Mouse (Mus musculus): ENCODE measurements around the gene Chd1. TPM values are rescaled to one million over a fixed set of nuclear protein-coding genes. Genes with fewer than 3 reads are reported as not detected.

The Chd1 gene
- total and polyA plus RNA-seq, 3 experiments: 56.9 to 75.6 (median 67.3) TPM

DNA sequence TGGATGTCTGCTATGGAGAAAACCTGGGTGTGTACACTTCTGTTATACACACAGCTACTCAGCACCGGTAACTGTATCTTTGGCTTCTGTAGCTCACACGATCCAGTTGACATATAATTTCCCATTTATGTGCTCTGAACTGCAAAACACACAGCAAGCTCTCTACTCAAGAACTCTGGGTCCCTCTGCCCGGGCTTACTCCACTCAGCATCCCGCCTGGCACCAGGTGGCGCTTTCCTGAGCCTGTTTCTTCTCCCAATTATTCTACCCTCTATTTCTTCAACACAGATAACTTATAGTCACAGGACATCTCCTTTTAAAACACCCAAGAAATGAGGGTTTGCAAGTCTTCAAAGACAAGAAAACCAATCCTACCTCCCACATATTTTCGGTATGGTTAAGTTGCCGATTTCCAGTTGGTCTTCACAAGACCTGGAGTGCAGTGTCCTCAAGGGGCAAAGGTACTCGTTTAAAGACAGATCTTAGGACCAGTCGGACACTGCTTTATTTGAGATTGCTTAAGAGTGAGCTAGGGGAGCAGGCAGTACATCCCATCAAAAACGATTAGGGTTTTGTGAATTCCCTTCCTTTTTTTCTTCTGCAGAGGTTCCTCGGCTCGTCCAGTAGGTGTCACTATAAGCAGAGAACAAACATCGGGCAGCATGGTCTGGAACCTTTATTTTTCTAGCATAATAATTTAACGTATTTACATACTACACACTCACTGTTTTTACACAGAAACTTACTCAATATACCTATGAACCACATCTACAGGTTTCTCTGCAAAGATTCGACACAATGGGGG, 99.4 kb downstream of the Chd1 start:
- ATAC-seq (ENCODE audit: extremely low read depth, insufficient number of reproducible peaks, low FRiP score, poor library complexity, severe bottlenecking): no peak
- H3K4me1 ChIP-seq (ENCODE audit: insufficient read depth, low read depth, low read length): no peaks in the 10 kb centered on the region

GRCm38 (mm10) chr17:15807295-15807984, 102.7 kb downstream of the Chd1 start:
- H3K36me3 ChIP-seq (replicated peaks): no peaks in the 10 kb centered on the region
- no peaks in the 10 kb centered on the region for H3K4me1 ChIP-seq (ENCODE audit: insufficient read depth, low read depth, low read length)
- DNase-seq (ENCODE audit: low spot score): no peak
- no peak for ATAC-seq (ENCODE audit: extremely low read depth, insufficient number of reproducible peaks, low FRiP score, poor library complexity, severe bottlenecking)
- TF ChIP-seq GATA2 (IDR thresholded peaks at IDR 0.05; ENCODE audit: borderline replicate concordance, low read depth, low read length) (no peak), TAL1 (conservative IDR thresholded peaks at IDR 0.05; ENCODE audit: low read depth, low read length) (no peak), GATA1 (IDR thresholded peaks at IDR 0.05; ENCODE audit: borderline replicate concordance, low read length) (no peak), POLR2AphosphoS5 (IDR thresholded peaks at IDR 0.05; ENCODE audit: insufficient replicate concordance, low read depth, low read length) (no peak), CTCF (IDR thresholded peaks at IDR 0.05; ENCODE audit: low read depth, low read length) (no peak)
- no peaks in the 10 kb centered on the region for H3K9me3 ChIP-seq (replicated peaks)
- no peak overlapping the region for H3K4me3 ChIP-seq (ENCODE audit: low read depth, low read length)
- H3K27me3 ChIP-seq (ENCODE audit: insufficient read depth, low read length): peaks cover 15% of the 10 kb centered on the region; the same call in 1 of the 2 replicates

More for the DNA sequence above, 99.4 kb downstream of the Chd1 start:
- no peaks in the 10 kb centered on the region for H3K9me3 ChIP-seq (replicated peaks)
- no peaks in the 10 kb centered on the region for H3K36me3 ChIP-seq (replicated peaks)
- TF ChIP-seq CTCF (IDR thresholded peaks at IDR 0.05; ENCODE audit: low read depth, low read length) (no peak), TAL1 (conservative IDR thresholded peaks at IDR 0.05; ENCODE audit: low read depth, low read length) (no peak), GATA1 (IDR thresholded peaks at IDR 0.05; ENCODE audit: borderline replicate concordance, low read length) (no peak), POLR2AphosphoS5 (IDR thresholded peaks at IDR 0.05; ENCODE audit: insufficient replicate concordance, low read depth, low read length) (no peak), GATA2 (IDR thresholded peaks at IDR 0.05; ENCODE audit: borderline replicate concordance, low read depth, low read length) (no peak)
- peak; percentile 16 for DNase-seq (ENCODE audit: low spot score)
- H3K4me3 ChIP-seq (ENCODE audit: low read depth, low read length): no peak overlapping the region
- H3K27me3 ChIP-seq (ENCODE audit: insufficient read depth, low read length): peaks cover 9% of the 10 kb centered on the region

GRCm38 (mm10) chr17:15808015-15808414, 103.2 kb downstream of the Chd1 start:
- DNase-seq (ENCODE audit: low spot score) (no peak), ATAC-seq (ENCODE audit: extremely low read depth, insufficient number of reproducible peaks, low FRiP score, poor library complexity, severe bottlenecking) (no peak)
- no peak overlapping the region for H3K4me3 ChIP-seq (ENCODE audit: low read depth, low read length)
- H3K36me3 ChIP-seq (replicated peaks): no peaks in the 10 kb centered on the region
- H3K27me3 ChIP-seq (ENCODE audit: insufficient read depth, low read length): peaks cover 15% of the 10 kb centered on the region; the same call in 1 of the 2 replicates
- no peaks in the 10 kb centered on the region for H3K9me3 ChIP-seq (replicated peaks)
- H3K4me1 ChIP-seq (ENCODE audit: insufficient read depth, low read depth, low read length): no peaks in the 10 kb centered on the region
- TF ChIP-seq POLR2AphosphoS5 (IDR thresholded peaks at IDR 0.05; ENCODE audit: insufficient replicate concordance, low read depth, low read length) (no peak), TAL1 (conservative IDR thresholded peaks at IDR 0.05; ENCODE audit: low read depth, low read length) (no peak), GATA1 (IDR thresholded peaks at IDR 0.05; ENCODE audit: borderline replicate concordance, low read length) (no peak), GATA2 (IDR thresholded peaks at IDR 0.05; ENCODE audit: borderline replicate concordance, low read depth, low read length) (no peak), CTCF (IDR thresholded peaks at IDR 0.05; ENCODE audit: low read depth, low read length) (no peak)

- TF ChIP-seq CTCF (IDR thresholded peaks at IDR 0.05; ENCODE audit: low read depth, low read length) (no peak), GATA2 (IDR thresholded peaks at IDR 0.05; ENCODE audit: borderline replicate concordance, low read depth, low read length) (no peak), TAL1 (conservative IDR thresholded peaks at IDR 0.05; ENCODE audit: low read depth, low read length) (no peak), POLR2AphosphoS5 (IDR thresholded peaks at IDR 0.05; ENCODE audit: insufficient replicate concordance, low read depth, low read length) (no peak), GATA1 (IDR thresholded peaks at IDR 0.05; ENCODE audit: borderline replicate concordance, low read length) (no peak)
- Histone ChIP-seq H3K27me3 (ENCODE audit: insufficient read depth, low read length) (peaks cover 15% of the 10 kb centered on the region; the same call in 1 of the 2 replicates), H3K36me3 (replicated peaks) (no peaks in the 10 kb centered on the region), H3K4me3 (ENCODE audit: low read depth, low read length) (no peak overlapping the region), H3K4me1 (ENCODE audit: insufficient read depth, low read depth, low read length) (no peaks in the 10 kb centered on the region), H3K9me3 (replicated peaks) (no peaks in the 10 kb centered on the region)
- ATAC-seq (ENCODE audit: extremely low read depth, insufficient number of reproducible peaks, low FRiP score, poor library complexity, severe bottlenecking) (no peak), DNase-seq (ENCODE audit: low spot score) (no peak)
These were observed 104.0 kb downstream of the Chd1 start for GRCm38 (mm10) chr17:15808468-15809374.

GRCm38 (mm10) chr17:15809949-15810348, 105.2 kb downstream of the Chd1 start:
- H3K4me3 ChIP-seq (ENCODE audit: low read depth, low read length): no peak overlapping the region
- no peaks in the 10 kb centered on the region for H3K4me1 ChIP-seq (ENCODE audit: insufficient read depth, low read depth, low read length)
- TF ChIP-seq GATA1 (IDR thresholded peaks at IDR 0.05; ENCODE audit: borderline replicate concordance, low read length) (no peak), TAL1 (conservative IDR thresholded peaks at IDR 0.05; ENCODE audit: low read depth, low read length) (no peak), GATA2 (IDR thresholded peaks at IDR 0.05; ENCODE audit: borderline replicate concordance, low read depth, low read length) (no peak), POLR2AphosphoS5 (IDR thresholded peaks at IDR 0.05; ENCODE audit: insufficient replicate concordance, low read depth, low read length) (no peak), CTCF (IDR thresholded peaks at IDR 0.05; ENCODE audit: low read depth, low read length) (no peak)
- H3K36me3 ChIP-seq (replicated peaks): no peaks in the 10 kb centered on the region
- peaks cover 17% of the 10 kb centered on the region; the same call in 1 of the 2 replicates for H3K27me3 ChIP-seq (ENCODE audit: insufficient read depth, low read length)
- DNase-seq (ENCODE audit: low spot score) (no peak), ATAC-seq (ENCODE audit: extremely low read depth, insufficient number of reproducible peaks, low FRiP score, poor library complexity, severe bottlenecking) (no peak)
- no peaks in the 10 kb centered on the region for H3K9me3 ChIP-seq (replicated peaks)
